Mouse (Mus musculus) liver, adult 2 months (tissue): Measurements from ENCODE around the gene Col6a1.

ENCODE experiments used
- CTCF ChIP-seq: fragments of 200-500 bp; IDR thresholded peaks from 2 replicates; pipeline ENCODE4 v1.5.1; 2011; ENCODE audit warnings: low read depth, low read length, control low read depth
- POLR2A ChIP-seq: fragments of 200-500 bp; IDR thresholded peaks from 2 replicates; pipeline ENCODE4 v1.6.1; 2011; ENCODE audit warnings: low read length, control low read depth; ENCODE audit not compliant: insufficient read depth; ENCODE audit errors: extremely low read depth

DNA sequence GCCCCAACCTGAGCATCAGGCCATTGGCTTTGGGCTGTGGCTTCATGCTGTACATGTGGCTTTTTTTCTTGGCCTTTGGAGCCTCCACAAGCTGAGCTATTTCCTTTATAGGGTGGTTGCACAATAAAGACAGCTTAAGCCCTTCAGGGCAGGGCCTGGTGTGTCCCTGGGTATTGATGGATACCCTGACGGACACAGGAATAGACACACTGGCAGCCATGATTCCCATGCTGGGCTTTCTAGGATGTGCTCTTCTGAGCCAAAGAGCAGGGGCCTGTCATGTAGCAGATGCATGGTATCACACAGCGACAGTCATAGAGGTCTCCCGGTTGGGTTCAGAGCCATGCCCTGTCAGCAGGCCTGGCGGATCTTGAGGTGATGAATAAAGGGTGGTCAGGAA lies 898 bp upstream of the Col6a1 start:
- TF ChIP-seq POLR2A, result no peak
- TF ChIP-seq CTCF, result no peak
